Mouse (Mus musculus): Measurements from ENCODE around the gene Zfyve26. TPM values are rescaled to one million over a fixed set of nuclear protein-coding genes. Genes with fewer than 3 reads are reported as not detected.
"Not testable (repeated sequence)": the region's sequence is repeated elsewhere in the genome, so short reads cannot be mapped to it uniquely, and the experiment has no call there.

Zfyve26 gene
- total RNA-seq, 1 experiment from 2014 or later = 64.7 TPM

DNA sequence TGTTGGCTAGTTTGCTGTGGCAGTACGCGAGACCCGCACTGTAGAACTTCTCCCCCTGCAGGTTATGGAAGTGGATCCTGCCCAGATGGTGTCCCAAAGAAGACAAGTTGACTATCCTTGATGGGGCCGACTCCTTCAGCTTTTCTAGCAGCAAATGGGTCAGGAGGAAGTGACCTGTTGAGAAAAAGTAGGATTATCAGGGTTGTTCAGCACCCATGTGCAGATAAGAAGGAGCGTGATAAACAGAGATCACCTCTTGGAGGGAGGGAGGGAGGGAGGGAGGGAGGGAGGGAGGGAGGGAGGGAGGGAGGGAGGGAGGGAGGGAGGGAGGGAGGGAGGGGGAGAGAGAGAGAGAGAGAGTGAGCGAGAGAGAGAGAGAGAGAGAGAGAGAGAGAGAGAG, 110.9 kb downstream of the Zfyve26 start:
- not testable (repeated sequence) for ATAC-seq (ENCODE audit: extremely low read depth, insufficient number of reproducible peaks, low FRiP score, poor library complexity, severe bottlenecking)

Other genes starting within 250 kb of the Zfyve26 start
- 6.1 and 9.7 TPM in 2 replicates for gene Pigh, start 206.7 kb downstream of the Zfyve26 start, total RNA-seq (2017)
- gene Arg2, start 165.5 kb downstream of the Zfyve26 start, total RNA-seq (2017) = 151 and 165 TPM in 2 replicates
- gene Vti1b, start 123.6 kb downstream of the Zfyve26 start, total RNA-seq (2017) = 162 and 189 TPM in 2 replicates
- gene Rdh11, start 104.0 kb downstream of the Zfyve26 start, total RNA-seq (2017) = 19.6 and 20.9 TPM in 2 replicates
- gene Rdh12, start 87.4 kb downstream of the Zfyve26 start, total RNA-seq (2017) = 73.3 and 81.9 TPM in 2 replicates
- 0.25 and 0.70 TPM in 2 replicates for gene Rad51b, start 978 bp upstream of the Zfyve26 start, total RNA-seq (2017)

Measured in neutrophil, adult 5-6 weeks (primary cell).